Mouse (Mus musculus): ENCODE data around the gene Clstn2. TPM values are rescaled to one million over a fixed set of nuclear protein-coding genes. Genes with fewer than 3 reads are reported as not detected.

The Clstn2 gene
- polyA plus RNA-seq, 1 experiment, result 0.27 TPM

DNA sequence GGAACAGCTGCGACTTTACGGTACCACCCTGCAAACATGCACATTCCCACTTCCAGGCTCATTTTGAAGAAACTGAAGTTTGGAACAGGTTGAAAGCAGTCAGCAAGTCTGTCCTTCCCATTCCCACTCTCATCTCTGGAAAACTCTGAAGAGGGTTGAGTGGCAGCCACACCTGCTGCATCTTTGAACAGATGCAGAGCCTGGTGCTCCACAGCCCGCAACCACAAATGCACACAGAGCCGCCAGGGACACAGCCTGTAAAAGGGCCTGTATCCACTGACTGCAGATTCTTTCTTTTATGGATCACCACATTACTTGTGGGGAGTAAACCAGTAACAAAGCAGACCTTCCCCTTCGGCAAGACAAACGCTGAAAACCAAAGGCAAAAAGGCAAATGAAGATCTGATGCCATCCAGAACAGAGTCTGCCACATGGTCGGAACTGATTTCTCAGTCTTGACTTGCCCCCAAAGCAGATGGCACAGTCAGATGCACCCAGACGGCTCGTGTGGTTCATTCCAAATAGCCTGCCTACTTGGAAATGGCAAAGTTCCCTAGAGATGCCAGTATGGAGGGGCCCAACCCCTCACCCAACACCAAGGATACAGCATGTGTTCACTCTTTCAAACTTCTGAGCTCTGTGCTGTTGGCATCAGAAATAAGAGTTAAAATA lies 394.2 kb downstream of the Clstn2 start:
- TF ChIP-seq POLR2A (IDR thresholded peaks at IDR 0.05; ENCODE audit: low read depth, low read length) (no peak), CTCF (IDR thresholded peaks at IDR 0.05; ENCODE audit: extremely low read depth, insufficient read length, insufficient replicate concordance, low read depth, low read length) (no peak)
- Histone ChIP-seq H3K27ac (ENCODE audit: insufficient read depth, low read depth, low read length) (no peak overlapping the region), H3K36me3 (ENCODE audit: control insufficient read depth, insufficient read depth, low read length) (no peaks in the 10 kb centered on the region), H3K4me3 (ENCODE audit: low read depth, low read length) (no peak overlapping the region), H3K4me1 (ENCODE audit: control insufficient read depth, insufficient read depth, insufficient read length, low read length) (no peaks in the 10 kb centered on the region), H3K27me3 (ENCODE audit: control insufficient read depth, insufficient read depth, low read length) (no peaks in the 10 kb centered on the region)
- WGBS, result 91% methylated on average over 9 of the region's 9 CpGs

DNA sequence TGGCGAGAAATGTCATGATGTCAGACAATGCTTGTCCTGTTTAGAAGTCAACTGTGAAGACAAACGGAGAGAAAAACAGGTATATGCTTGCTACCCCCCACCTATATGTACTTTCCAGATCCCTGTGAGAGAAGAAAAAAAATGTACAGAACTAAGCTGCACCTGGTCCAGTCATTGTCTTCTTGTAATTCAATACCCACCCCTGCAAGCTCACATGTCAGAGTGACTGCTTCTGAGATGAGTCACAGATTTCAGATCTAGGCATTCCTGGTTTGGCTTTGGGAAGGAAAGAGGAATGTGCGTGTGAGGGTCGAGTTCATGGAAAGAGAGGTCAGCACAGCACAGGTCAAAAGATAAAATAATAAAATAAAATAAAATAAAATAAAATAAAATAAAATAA lies 397.6 kb downstream of the Clstn2 start:
- TF ChIP-seq CTCF (IDR thresholded peaks at IDR 0.05; ENCODE audit: extremely low read depth, insufficient read length, insufficient replicate concordance, low read depth, low read length) (no peak), POLR2A (IDR thresholded peaks at IDR 0.05; ENCODE audit: low read depth, low read length) (no peak)
- 63% methylated on average over 4 of the region's 4 CpGs for WGBS
- Histone ChIP-seq H3K27me3 (ENCODE audit: control insufficient read depth, insufficient read depth, low read length) (no peaks in the 10 kb centered on the region), H3K36me3 (ENCODE audit: control insufficient read depth, insufficient read depth, low read length) (no peaks in the 10 kb centered on the region), H3K4me1 (ENCODE audit: control insufficient read depth, insufficient read depth, insufficient read length, low read length) (no peaks in the 10 kb centered on the region), H3K4me3 (ENCODE audit: low read depth, low read length) (no peak overlapping the region), H3K27ac (ENCODE audit: insufficient read depth, low read depth, low read length) (no peak overlapping the region)

DNA sequence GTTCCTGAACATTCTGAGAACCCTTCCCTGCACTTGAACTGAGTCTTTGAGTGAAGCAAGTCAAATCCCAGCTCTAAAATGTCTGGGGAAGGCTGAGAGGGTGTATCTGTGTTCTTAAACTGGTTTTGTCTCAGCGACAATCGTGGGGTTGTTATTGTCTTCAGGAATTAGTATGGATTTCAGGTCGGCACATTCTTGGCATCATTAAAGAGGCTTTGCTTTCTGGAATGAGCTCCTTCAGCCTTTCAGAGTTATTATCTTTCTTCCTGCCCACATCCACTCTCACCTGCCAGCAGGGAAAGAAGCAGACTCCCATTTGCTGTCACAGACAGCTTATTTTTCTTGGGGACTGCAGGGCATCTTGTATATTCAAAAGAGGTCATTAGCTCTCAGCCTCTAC lies 398.1 kb downstream of the Clstn2 start:
- Histone ChIP-seq H3K4me1 (ENCODE audit: control insufficient read depth, insufficient read depth, insufficient read length, low read length) (no peaks in the 10 kb centered on the region), H3K27ac (ENCODE audit: insufficient read depth, low read depth, low read length) (no peak overlapping the region), H3K4me3 (ENCODE audit: low read depth, low read length) (no peak overlapping the region), H3K27me3 (ENCODE audit: control insufficient read depth, insufficient read depth, low read length) (no peaks in the 10 kb centered on the region), H3K36me3 (ENCODE audit: control insufficient read depth, insufficient read depth, low read length) (no peaks in the 10 kb centered on the region)
- WGBS, result 70% methylated on average over 3 of the region's 3 CpGs
- no peak for TF ChIP-seq CTCF (IDR thresholded peaks at IDR 0.05; ENCODE audit: extremely low read depth, insufficient read length, insufficient replicate concordance, low read depth, low read length)

DNA sequence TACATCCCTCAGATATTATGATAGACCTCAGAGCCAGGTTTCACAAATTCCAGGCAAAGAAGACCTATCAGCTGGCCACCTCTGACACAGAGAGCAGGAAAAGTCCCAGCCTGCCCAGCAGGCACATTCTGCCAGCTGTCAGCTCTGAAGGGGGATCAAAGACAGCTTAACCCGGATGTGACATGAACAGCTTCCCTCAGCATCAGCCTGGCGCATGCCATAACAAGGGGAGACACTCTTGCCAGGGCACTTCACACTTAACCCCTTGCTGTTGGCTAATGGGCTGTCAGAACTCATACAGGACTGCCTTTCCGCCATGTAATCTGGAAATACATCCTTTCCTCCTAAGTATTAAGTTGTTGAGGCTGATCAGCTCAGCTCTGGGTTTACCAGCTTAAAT lies 403.8 kb downstream of the Clstn2 start:
- Histone ChIP-seq H3K27me3 (ENCODE audit: control insufficient read depth, insufficient read depth, low read length) (no peaks in the 10 kb centered on the region), H3K27ac (ENCODE audit: insufficient read depth, low read depth, low read length) (no peak overlapping the region), H3K4me1 (ENCODE audit: control insufficient read depth, insufficient read depth, insufficient read length, low read length) (no peaks in the 10 kb centered on the region), H3K36me3 (ENCODE audit: control insufficient read depth, insufficient read depth, low read length) (no peaks in the 10 kb centered on the region), H3K4me3 (ENCODE audit: low read depth, low read length) (no peak overlapping the region)
- 64% methylated on average over 3 of the region's 3 CpGs for WGBS
- TF ChIP-seq POLR2A (IDR thresholded peaks at IDR 0.05; ENCODE audit: low read depth, low read length) (no peak), CTCF (IDR thresholded peaks at IDR 0.05; ENCODE audit: extremely low read depth, insufficient read length, insufficient replicate concordance, low read depth, low read length) (no peak)

DNA sequence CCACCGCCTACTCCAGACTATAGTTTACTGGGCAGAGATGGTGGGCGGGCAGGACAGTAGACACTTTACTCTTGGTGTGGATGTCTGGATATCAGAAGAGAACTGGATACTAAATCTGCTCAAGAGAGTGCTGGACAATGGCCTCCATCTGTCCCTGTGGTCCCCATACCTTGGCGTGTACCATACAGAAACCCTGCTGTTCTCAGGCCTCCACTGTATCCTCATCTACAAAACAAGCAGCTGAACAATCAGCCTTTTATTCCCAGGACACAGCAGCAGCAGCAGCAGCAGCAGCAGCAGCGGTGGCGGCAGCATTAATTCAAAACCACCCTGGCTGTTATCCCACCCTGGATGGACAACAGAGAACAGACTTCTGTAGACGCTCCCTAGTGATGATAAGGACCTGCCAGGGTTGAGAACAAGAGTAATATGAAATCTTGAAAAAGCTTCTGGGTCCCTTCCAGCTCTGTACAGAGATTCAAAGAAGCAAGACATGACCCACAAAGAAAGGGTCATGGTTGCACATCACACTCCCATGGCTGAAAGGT lies 404.5 kb downstream of the Clstn2 start:
- WGBS, result 72% methylated on average over 6 of the region's 6 CpGs
- H3K27ac ChIP-seq (ENCODE audit: insufficient read depth, low read depth, low read length), result no peak overlapping the region
- TF ChIP-seq POLR2A (IDR thresholded peaks at IDR 0.05; ENCODE audit: low read depth, low read length) (no peak), CTCF (IDR thresholded peaks at IDR 0.05; ENCODE audit: extremely low read depth, insufficient read length, insufficient replicate concordance, low read depth, low read length) (no peak)
- no peak overlapping the region for H3K4me3 ChIP-seq (ENCODE audit: low read depth, low read length)
- H3K36me3 ChIP-seq (ENCODE audit: control insufficient read depth, insufficient read depth, low read length), result no peaks in the 10 kb centered on the region
- no peaks in the 10 kb centered on the region for H3K4me1 ChIP-seq (ENCODE audit: control insufficient read depth, insufficient read depth, insufficient read length, low read length)
- no peaks in the 10 kb centered on the region for H3K27me3 ChIP-seq (ENCODE audit: control insufficient read depth, insufficient read depth, low read length)

DNA sequence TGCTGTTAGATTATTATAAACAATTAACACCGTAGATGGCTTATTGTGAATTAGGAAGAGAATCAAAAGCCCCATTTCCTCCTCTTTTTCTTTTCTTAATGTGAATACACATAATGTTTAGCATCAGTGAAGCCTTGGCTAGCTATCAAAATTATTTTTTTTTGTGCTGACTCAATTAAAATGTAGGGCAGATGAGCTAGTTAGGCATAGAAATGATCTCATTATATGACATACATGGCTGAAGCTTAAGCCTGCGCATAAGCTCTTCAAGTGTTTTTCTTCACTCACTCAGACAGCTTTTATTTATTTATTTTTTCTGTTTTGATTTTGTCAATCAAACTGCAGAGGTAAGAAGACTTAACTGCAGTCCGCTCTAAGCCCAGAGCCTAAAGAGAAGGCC lies 405.1 kb downstream of the Clstn2 start:
- no peaks in the 10 kb centered on the region for H3K4me1 ChIP-seq (ENCODE audit: control insufficient read depth, insufficient read depth, insufficient read length, low read length)
- H3K27me3 ChIP-seq (ENCODE audit: control insufficient read depth, insufficient read depth, low read length), result no peaks in the 10 kb centered on the region
- no peak overlapping the region for H3K27ac ChIP-seq (ENCODE audit: insufficient read depth, low read depth, low read length)
- WGBS, result 89% methylated on average over 3 of the region's 3 CpGs
- H3K36me3 ChIP-seq (ENCODE audit: control insufficient read depth, insufficient read depth, low read length), result no peaks in the 10 kb centered on the region
- TF ChIP-seq CTCF (IDR thresholded peaks at IDR 0.05; ENCODE audit: extremely low read depth, insufficient read length, insufficient replicate concordance, low read depth, low read length) (no peak), POLR2A (IDR thresholded peaks at IDR 0.05; ENCODE audit: low read depth, low read length) (no peak)
- no peak overlapping the region for H3K4me3 ChIP-seq (ENCODE audit: low read depth, low read length)

DNA sequence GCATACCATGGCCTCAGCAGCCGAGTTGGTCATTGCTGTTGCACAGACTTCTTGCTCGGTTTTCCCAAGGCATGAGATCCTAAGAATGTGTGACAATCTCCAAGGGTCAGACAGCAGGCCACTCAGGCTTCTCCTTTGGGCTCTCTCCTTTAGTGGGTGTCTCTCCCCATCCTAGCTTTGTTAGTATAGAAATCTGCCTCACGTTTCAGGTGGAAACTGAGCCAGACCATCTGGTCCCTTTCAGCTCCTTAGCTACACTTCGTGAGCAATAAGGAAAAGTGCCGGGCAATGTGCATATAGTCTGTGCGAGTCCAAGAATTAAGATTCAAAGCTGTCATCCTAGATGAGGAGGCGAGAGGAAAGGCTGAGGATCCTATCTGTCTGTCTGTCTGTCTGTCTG lies 422.4 kb downstream of the Clstn2 start:
- H3K4me1 ChIP-seq (ENCODE audit: control insufficient read depth, insufficient read depth, insufficient read length, low read length), result no peaks in the 10 kb centered on the region
- no peak overlapping the region for H3K27ac ChIP-seq (ENCODE audit: insufficient read depth, low read depth, low read length)
- no peak for TF ChIP-seq CTCF (IDR thresholded peaks at IDR 0.05; ENCODE audit: extremely low read depth, insufficient read length, insufficient replicate concordance, low read depth, low read length)
- TF ChIP-seq POLR2A (IDR thresholded peaks at IDR 0.05; ENCODE audit: low read depth, low read length), result no peak
- WGBS, result 77% methylated on average over 7 of the region's 7 CpGs
- H3K4me3 ChIP-seq (ENCODE audit: low read depth, low read length), result no peak overlapping the region
- H3K27me3 ChIP-seq (ENCODE audit: control insufficient read depth, insufficient read depth, low read length), result no peaks in the 10 kb centered on the region
- no peaks in the 10 kb centered on the region for H3K36me3 ChIP-seq (ENCODE audit: control insufficient read depth, insufficient read depth, low read length)

Data from small intestine, adult 2 months (tissue).